ENCODE assay signal across 10 mouse cellular contexts in genomic region chr8:122537033-122537432, GRCm38 (mm10). TPM values are rescaled to one million over a fixed set of nuclear protein-coding genes. Genes with fewer than 3 reads are reported as not detected.
DNase-seq lines count a peak whose midpoint lies in the region; ATAC-seq lines count a peak whose summit lies in the region.
"Had no signal": no experiment of that assay in that cellular context is flagged by ENCODE, and none has a peak within 500 bp of the region (broad histone marks: within the 10 kb centered on the region; RNA-seq: fewer than 3 reads in every experiment).

No protein-coding gene starts in this region.

- 38% methylated on average over 6 of the region's 6 CpGs for WGBS in liver, embryonic 12.5 days (ENCODE audit: insufficient replicate concordance)
- 75% methylated on average over 6 of the region's 6 CpGs for WGBS in forebrain, embryonic 11.5 days

- H3K4me2 ChIP-seq in liver, embryonic 12.5 days = peak overlapping the region; percentile 80
- no peak overlapping the region for H3K4me2 ChIP-seq in forebrain, embryonic 11.5 days (ENCODE audit: low read depth, low read length, severe bottlenecking)

- peaks cover 95% of the 10 kb centered on the region for H3K4me1 ChIP-seq in liver, embryonic 12.5 days
- no peaks in the 10 kb centered on the region for H3K4me1 ChIP-seq in forebrain, embryonic 11.5 days (replicated peaks; ENCODE audit: control insufficient read depth, insufficient read depth, low read length)

- H3K9ac ChIP-seq in liver, embryonic 12.5 days = peak overlapping the region; percentile 71
- no peak overlapping the region for H3K9ac ChIP-seq in forebrain, embryonic 11.5 days (ENCODE audit: low read length)

- intact Hi-C loops in heart, postnatal 10 days (cut with DNase I) = no loop called here

- ATAC-seq in liver, embryonic 12.5 days = peak; percentile 4; the same call in 1 of the 2 replicates
- ATAC-seq in forebrain, embryonic 11.5 days (replicated peaks; ENCODE audit: low FRiP score) = no peak
- ATAC-seq in megakaryocyte, adult 5-6 weeks (ENCODE audit: poor library complexity, severe bottlenecking) = no peak

- H3K36me3 ChIP-seq in liver, embryonic 12.5 days = peaks cover 67% of the 10 kb centered on the region
- no peaks in the 10 kb centered on the region for H3K36me3 ChIP-seq in forebrain, embryonic 11.5 days (ENCODE audit: control insufficient read depth, insufficient read depth, low read length)

- peak overlapping the region; percentile 95 for H3K27ac ChIP-seq in liver, embryonic 12.5 days
- no peak overlapping the region for H3K27ac ChIP-seq in forebrain, embryonic 11.5 days (ENCODE audit: low read depth, low read length)
- H3K27ac ChIP-seq: macrophage had no signal

- H3K4me3 ChIP-seq in liver, embryonic 12.5 days = peak overlapping the region; percentile 39
- H3K4me3 ChIP-seq in forebrain, embryonic 11.5 days (ENCODE audit: low read depth, low read length) = no peak overlapping the region

- H3K9me3 ChIP-seq in liver, embryonic 12.5 days (replicated peaks) = no peaks in the 10 kb centered on the region
- no peaks in the 10 kb centered on the region for H3K9me3 ChIP-seq in forebrain, embryonic 11.5 days (ENCODE audit: control insufficient read depth, low read length)

- peak; percentile 71 for DNase-seq in kidney, adult 11 months
- DNase-seq in kidney, adult 9 months = no peak
- DNase-seq in heart, postnatal 10 days = peak; percentile 45 to 56
- DNase-seq in testis, postnatal 10 days (ENCODE audit: low spot score) = peak; percentile 88
- DNase-seq in layer of hippocampus, postnatal 10 days (ENCODE audit: low spot score in 2 of 2) = no peak
- DNase-seq in forebrain, embryonic 11.5 days (ENCODE audit: low spot score) = no peak
- DNase-seq: spleen, adult 18-20 months had no signal

- no peaks in the 10 kb centered on the region for H3K27me3 ChIP-seq in liver, embryonic 12.5 days (replicated peaks)
- no peaks in the 10 kb centered on the region for H3K27me3 ChIP-seq in forebrain, embryonic 11.5 days (ENCODE audit: control insufficient read depth, insufficient read depth, low read length)

RNA-seq across cellular contexts. Expression of gene Piezo1, which starts 14.1 kb away (rescaled TPM):
- 10 to 100 TPM; 40.3 to 43.3 TPM for total RNA-seq in heart, postnatal 10 days (2021)
- polyA plus RNA-seq in liver, embryonic 12.5 days (2016; fragmentation: Nextera tagmentation; extraction: Ambion mirVana) = 21.7 and 24.4 TPM in 2 replicates
- total RNA-seq in layer of hippocampus, postnatal 10 days (2021) = 1 to 10 TPM; 8.2 to 8.9 TPM
- 5.8 and 5.9 TPM in 2 replicates for polyA plus RNA-seq in forebrain, embryonic 11.5 days (2014; fragmentation: Nextera tagmentation; extraction: Ambion mirVana)
- 27.4 and 34.6 TPM in 2 replicates for total RNA-seq in megakaryocyte, adult 5-6 weeks (2015)
- total RNA-seq in megakaryocyte, adult 5-6 weeks (2017) = 30.0 and 35.9 TPM in 2 replicates

RNA-seq across cellular contexts. Expression of gene Cdt1, which starts 30.8 kb away (rescaled TPM):
- 10 to 100 TPM in 1 of 2 experiments, 1 to 10 TPM in 1; 9.7 to 14.0 TPM for total RNA-seq in heart, postnatal 10 days (2021)
- polyA plus RNA-seq in liver, embryonic 12.5 days (2016; fragmentation: Nextera tagmentation; extraction: Ambion mirVana) = 65.7 and 66.8 TPM in 2 replicates
- total RNA-seq in layer of hippocampus, postnatal 10 days (2021) = 1 to 10 TPM; 3.0 to 5.0 TPM
- polyA plus RNA-seq in forebrain, embryonic 11.5 days (2014; fragmentation: Nextera tagmentation; extraction: Ambion mirVana) = 57.9 and 59.6 TPM in 2 replicates
- 41.7 and 41.9 TPM in 2 replicates for total RNA-seq in megakaryocyte, adult 5-6 weeks (2015)
- total RNA-seq in megakaryocyte, adult 5-6 weeks (2017) = 28.4 and 34.1 TPM in 2 replicates

RNA-seq across cellular contexts. Expression of gene Aprt, which starts 39.7 kb away (rescaled TPM):
- 10 to 100 TPM; 37.9 to 41.8 TPM for total RNA-seq in heart, postnatal 10 days (2021)
- polyA plus RNA-seq in liver, embryonic 12.5 days (2016; fragmentation: Nextera tagmentation; extraction: Ambion mirVana) = 226 and 253 TPM in 2 replicates
- 10 to 100 TPM; 91.6 to 94.0 TPM for total RNA-seq in layer of hippocampus, postnatal 10 days (2021)
- polyA plus RNA-seq in forebrain, embryonic 11.5 days (2014; fragmentation: Nextera tagmentation; extraction: Ambion mirVana) = 235 and 251 TPM in 2 replicates
- total RNA-seq in megakaryocyte, adult 5-6 weeks (2015) = 272 and 308 TPM in 2 replicates
- 132 and 149 TPM in 2 replicates for total RNA-seq in megakaryocyte, adult 5-6 weeks (2017)

Comparison
In these comparisons a context has a peak if more than half of its experiments do, and no peak if none do; other contexts are left out.
1. DNase-seq: peak in kidney, adult 11 months (single experiment), heart, postnatal 10 days (2 of 2) and testis, postnatal 10 days (single experiment); none in kidney, adult 9 months (single experiment), layer of hippocampus, postnatal 10 days (0 of 2) and forebrain, embryonic 11.5 days (single experiment).